Mouse (Mus musculus): ENCODE measurements around the gene Ndufb3.
"Not testable (repeated sequence)": the region's sequence is repeated elsewhere in the genome, so short reads cannot be mapped to it uniquely, and the experiment has no call there.

The Ndufb3 gene

DNA sequence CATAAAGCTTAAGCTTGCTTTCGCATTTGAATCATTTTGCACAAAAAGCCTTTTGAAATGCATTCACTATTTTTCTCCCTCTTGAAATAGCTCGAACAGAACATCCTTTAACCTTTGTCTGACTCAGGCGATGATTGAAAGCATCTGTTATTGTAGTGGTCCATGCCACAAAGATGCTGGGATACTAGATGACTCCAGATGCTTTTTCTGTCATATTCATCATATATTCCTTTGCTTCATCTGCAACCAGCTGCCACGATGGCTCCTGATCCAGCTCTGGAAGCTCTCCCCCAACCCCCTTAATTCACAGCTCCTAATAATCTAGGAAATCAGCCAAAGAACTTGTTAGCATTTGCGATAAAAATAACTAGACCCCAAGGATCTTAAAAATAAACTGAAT, 30.9 kb downstream of the Ndufb3 start:
- DNase-seq (ENCODE audit: low read depth in 1 of 2, low spot score in 2 of 2), result no peak

DNA sequence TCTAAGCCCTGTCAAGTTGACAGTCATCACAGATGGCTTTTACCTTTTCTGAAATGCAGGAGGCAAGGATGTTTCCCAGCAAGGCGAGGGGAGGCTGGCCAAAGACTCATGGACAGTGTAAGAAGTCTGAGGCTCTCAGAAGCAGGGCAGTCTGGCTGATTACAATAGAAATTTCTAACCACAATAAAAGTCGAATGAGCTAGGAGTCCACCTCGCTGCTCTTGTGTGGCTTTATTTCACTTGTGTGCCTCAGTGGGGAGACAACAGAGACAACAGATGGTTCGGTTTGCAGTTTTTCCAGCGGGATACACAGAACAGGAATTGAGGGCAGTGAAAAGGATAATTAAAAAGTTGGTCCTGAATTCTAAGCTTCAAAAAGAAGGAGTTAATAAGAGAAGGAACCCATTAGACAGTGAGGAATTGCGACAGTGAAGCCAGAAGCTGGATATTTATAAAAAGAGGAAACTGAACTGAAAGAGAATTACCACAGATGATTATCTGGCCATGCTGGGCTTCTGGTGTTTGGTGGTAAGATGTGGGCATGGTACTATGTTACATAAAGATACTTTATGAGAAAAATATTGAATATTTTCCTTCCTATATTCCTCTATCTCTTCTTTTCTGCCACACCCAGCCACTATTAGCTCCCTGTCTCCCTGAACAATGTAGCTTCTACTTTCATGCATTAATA, 31.9 kb downstream of the Ndufb3 start:
- no peak for DNase-seq (ENCODE audit: low read depth in 1 of 2, low spot score in 2 of 2)

DNA sequence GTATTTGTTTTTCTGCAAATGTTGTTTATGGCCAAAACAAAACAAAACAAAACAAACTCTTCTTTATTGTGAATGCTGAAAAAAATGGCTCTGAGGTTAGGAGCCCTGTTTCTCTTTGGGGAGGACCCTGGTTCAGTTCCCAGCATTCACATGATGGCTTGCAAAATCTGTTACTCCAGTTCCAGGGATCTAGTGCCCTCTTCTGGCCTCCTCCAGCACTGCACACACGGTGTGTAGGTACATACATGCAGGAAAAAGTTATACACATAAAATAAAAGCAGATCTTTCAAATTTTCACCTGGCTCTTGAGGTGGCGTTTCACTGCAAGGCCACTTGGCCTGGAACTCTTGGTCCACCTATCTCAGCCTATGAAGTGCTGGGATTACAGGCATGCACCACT, 32.6 kb downstream of the Ndufb3 start:
- no peak for DNase-seq (ENCODE audit: low read depth in 1 of 2, low spot score in 2 of 2)

DNA sequence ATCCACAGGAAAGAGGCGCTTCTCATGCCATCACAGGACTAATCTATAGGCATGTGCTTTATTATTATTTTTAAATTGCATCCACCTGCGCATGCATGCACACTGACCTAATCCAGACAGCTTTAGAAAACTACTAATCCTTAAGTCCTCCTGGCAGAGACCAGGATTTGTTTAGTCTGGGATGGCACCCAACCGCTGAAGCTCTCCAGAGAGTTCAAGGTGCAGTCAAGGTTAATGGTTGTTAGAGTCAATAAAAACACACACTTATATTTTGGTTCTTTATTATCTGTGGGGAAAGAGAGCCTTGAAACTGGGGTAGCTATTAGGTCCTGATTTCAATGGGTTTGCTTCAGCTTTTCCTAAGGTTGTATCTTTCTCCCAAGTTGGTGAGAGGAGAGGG, 35.1 kb downstream of the Ndufb3 start:
- no peak for DNase-seq (ENCODE audit: low read depth in 1 of 2, low spot score in 2 of 2)

DNA sequence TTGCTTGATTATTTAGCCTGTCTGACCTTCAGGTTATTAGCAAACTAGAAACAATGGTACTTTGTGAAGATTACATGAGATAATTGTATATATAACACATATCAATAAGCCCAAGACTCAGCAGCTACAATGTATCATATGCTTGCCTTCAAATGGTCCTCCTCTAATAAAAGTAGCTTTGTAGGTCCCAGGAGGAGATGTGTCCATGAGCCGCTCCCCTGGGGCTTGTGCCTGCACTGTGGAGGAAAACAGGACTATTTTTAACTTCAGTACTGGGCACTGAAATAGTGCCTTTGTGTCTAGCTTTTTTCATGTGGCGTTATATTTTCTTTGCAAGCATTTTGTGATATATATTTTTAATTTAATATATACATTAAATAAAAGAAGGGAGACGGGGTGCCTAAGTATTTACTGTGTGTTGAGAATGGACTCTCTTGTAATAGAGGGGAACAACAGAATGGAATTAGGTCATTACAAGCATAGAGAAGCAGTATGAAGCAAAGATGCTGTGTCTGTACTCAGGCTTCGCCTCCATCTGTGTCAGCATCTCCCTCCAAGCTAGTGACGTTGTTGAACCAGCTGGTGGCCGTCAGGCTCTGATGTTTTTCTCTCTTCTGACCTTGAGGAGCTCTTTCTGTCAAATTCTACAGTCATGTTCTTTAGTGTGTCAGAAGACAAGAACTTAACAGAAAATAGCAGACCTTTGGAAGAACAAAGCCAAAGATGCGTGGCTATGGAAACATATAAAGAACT, 36.0 kb downstream of the Ndufb3 start:
- DNase-seq (ENCODE audit: low read depth in 1 of 2, low spot score in 2 of 2), result no peak

DNA sequence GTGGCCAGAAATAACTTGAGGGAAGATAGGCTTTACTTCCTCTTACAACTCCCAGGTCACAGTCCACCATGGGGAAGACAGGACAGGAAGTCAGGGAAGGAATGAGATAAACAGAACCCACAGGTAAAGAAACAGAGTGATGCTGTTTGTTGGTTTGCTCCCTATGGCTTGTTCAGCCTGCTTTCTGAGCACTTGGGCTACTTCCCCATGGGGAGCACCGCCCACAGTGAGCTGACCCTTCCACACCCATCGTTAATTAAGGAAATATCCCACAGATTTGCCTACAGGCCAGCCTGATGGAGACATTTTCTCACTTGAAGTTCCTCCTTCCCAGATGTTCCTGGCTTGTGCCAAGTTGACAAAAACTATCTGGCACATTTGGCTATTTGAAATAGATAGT, 42.7 kb downstream of the Ndufb3 start:
- not testable (repeated sequence) for DNase-seq (ENCODE audit: low read depth in 1 of 2, low spot score in 2 of 2)
